Mouse (Mus musculus) embryonic fibroblast, embryonic 13.5 days (primary cell): ENCODE measurements around the gene Itgb1bp1. TPM values are rescaled to one million over a fixed set of nuclear protein-coding genes. Genes with fewer than 3 reads are reported as not detected.

Experiments used
- H3K27ac ChIP-seq: 2 replicates; pipeline ENCODE4 v1.5.1; 2012; ENCODE audit warnings: low read length, control low read depth, inconsistent platforms; ENCODE audit not compliant: insufficient read depth
- H3K4me1 ChIP-seq: 2 replicates; pipeline ENCODE4 v1.6.1; 2011; ENCODE audit warnings: low read length; ENCODE audit not compliant: control insufficient read depth, insufficient read depth
- H3K4me3 ChIP-seq: 2 replicates; pipeline ENCODE4 v1.5.1; 2011; ENCODE audit warnings: mild to moderate bottlenecking, control low read depth, low read length; ENCODE audit not compliant: insufficient read depth
- CTCF ChIP-seq: IDR thresholded peaks from 2 replicates; pipeline ENCODE4 v1.5.1; 2011; ENCODE audit warnings: mild to moderate bottlenecking, control low read depth, low read length, moderate library complexity, borderline replicate concordance; ENCODE audit not compliant: insufficient read depth
- POLR2A ChIP-seq: IDR thresholded peaks from 2 replicates; pipeline ENCODE4 v1.6.1; 2011; ENCODE audit warnings: low read depth, mild to moderate bottlenecking, control low read depth, low read length, moderate library complexity
- polyA plus RNA-seq: library from polyadenylated mRNA; stranded (reverse); fragments of >200 nt; gene quantifications from 2 replicates; pipeline ENCODE4 v1.2.4, GENCODE M21; 2011; ENCODE audit warnings: low read depth; ENCODE audit not compliant: missing spikeins, insufficient read length

The Itgb1bp1 gene
- polyA plus RNA-seq, 1 experiment = 53.9 TPM

DNA sequence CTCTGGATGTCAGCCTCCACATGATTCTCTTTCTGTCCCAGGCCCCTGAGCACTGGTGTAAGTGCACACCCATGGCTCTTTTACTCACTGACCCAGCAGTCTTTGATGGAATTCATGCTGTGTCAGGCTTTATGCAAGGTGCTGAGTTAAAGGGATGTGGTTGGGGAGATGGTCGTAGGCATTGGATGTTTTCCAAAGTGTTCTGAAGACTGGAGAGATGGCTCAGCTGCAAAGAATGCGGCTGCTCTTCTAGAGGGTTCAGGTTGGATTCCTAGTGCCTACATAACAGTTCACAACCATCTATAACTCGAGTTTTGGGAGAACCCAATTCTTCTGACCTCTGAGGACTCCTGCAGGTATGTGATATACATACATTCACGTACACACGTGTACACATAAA lies 78.7 kb downstream of the Itgb1bp1 start:
- H3K4me1 ChIP-seq = peaks cover 7% of the 10 kb centered on the region
- no peak overlapping the region for H3K27ac ChIP-seq
- no peak overlapping the region for H3K4me3 ChIP-seq
- no peak for TF ChIP-seq POLR2A
- no peak for TF ChIP-seq CTCF

DNA sequence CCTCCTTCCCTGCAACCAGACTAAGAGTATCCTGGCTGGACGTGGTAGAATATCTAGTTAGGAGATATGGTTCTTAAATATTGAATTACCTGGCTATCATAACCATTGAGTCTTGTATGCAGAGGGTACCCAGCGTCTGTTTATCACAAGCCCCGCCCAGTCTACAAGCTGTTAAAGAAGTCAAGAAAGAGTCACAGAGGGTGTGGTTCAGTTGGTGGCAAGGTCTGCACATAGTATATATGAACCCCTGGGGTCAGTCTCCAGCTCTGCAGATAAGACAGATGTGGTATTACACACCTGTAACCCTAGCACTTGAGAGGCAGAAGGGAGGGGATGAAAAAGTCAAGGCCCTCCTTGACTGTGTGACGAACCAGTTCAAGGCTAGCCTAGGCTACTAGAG lies 80.3 kb downstream of the Itgb1bp1 start:
- no peak overlapping the region for H3K27ac ChIP-seq
- peaks cover 7% of the 10 kb centered on the region for H3K4me1 ChIP-seq
- no peak overlapping the region for H3K4me3 ChIP-seq
- no peak for TF ChIP-seq CTCF
- no peak for TF ChIP-seq POLR2A

DNA sequence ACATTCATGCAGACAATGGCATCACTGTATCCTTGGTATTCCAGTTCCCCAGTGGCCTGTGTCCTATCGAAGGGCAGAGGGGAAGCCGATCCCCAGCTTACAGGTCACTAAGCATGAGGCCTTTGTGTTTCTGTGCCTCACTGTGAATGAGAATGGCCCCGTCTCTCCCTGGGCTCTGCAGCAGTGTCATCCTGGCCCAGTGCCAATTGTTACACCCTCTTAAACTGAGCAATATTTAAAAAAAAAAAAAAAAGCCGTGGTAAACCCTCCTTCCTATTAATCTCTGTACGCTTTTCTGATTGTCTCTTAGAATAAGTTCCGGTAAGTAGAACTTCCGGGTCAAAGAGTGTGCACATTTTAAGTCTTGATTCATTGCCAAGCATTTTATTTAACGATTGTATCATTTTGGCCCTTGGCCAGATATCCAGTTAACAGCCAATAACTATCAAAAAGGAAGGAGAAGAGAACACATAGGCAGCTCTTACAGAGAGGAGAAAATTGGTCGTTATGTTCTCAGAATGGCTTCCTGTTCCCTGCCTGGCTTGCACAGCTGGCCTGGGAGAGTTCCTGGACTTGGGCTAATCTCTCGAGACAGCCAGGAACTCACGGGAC lies 81.3 kb downstream of the Itgb1bp1 start:
- Histone ChIP-seq H3K4me1 (peaks cover 7% of the 10 kb centered on the region), H3K27ac (no peak overlapping the region), H3K4me3 (no peak overlapping the region)
- TF ChIP-seq POLR2A (no peak), CTCF (no peak)

DNA sequence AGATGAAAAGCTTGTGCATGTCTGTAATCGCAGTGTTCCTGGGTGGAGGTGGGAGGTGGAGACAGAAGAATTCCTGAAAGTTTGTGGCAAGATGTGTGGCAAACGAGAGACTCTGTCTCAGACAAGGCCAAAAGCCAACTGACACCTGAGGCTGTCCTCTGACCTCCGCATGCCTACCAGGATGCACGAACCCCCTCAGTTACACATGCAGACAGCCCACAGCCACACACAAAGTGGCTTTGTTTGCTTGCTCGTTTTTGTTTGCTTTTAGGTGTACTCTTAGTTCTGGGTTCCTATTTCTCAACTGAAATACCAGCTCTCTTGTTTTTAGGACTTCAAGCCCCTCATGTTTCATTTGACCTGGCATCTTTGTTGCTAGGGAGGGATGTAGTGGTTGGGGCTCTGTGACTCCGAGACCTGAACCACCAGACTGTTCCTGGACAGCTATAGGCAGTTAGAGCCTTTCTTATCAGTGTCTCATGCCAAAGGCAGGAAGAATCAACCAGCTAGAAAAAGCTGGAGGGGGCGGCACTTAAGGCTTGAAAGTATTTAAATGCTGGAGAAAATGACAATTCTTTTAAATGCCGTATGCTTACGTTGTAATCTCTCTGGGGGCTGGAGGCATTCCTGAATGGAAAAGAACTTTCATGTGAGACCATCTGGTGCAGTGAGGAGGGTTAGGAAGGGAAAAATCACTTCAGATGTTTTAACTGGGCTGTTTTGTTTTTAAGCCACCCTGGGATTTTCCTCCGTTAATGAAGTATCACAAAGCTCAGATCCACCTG lies 84.4 kb downstream of the Itgb1bp1 start:
- Histone ChIP-seq H3K4me1 (0 out of 2 replicates have a peak, but pooled peaks cover under 1% of the 10 kb centered on the region), H3K27ac (no peak overlapping the region), H3K4me3 (no peak overlapping the region)
- TF ChIP-seq CTCF = no peak
- no peak for TF ChIP-seq POLR2A

DNA sequence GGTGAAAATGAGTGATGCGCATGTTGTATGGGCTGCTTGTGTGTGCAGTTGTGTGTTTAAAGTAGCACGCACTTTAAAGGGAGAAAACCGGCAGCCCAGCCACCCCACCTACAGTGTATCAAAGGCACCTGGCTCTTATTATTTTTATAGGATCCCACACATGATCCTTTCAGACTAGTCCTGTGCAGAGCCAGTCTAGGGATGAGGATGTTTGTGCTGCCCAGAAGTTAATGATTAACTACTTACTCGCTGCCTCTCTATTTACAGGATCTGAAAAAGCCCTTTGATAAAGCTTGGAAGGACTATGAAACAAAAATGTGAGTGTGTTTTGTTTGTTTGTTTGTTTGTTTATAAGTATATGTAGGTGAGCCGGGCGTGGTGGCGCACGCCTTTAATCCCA lies 85.5 kb downstream of the Itgb1bp1 start:
- Histone ChIP-seq H3K4me3 (no peak overlapping the region), H3K4me1 (no peaks in the 10 kb centered on the region; the same call in 1 of the 2 replicates), H3K27ac (no peak overlapping the region)
- TF ChIP-seq POLR2A (no peak), CTCF (no peak)

- Histone ChIP-seq H3K4me1 (no peaks in the 10 kb centered on the region; the same call in 1 of the 2 replicates), H3K4me3 (no peak overlapping the region), H3K27ac (no peak overlapping the region)
- TF ChIP-seq POLR2A = no peak
- TF ChIP-seq CTCF = no peak
Measured at GRCm38 (mm10) chr12:21196420-21196819, 89.7 kb downstream of the Itgb1bp1 start.

DNA sequence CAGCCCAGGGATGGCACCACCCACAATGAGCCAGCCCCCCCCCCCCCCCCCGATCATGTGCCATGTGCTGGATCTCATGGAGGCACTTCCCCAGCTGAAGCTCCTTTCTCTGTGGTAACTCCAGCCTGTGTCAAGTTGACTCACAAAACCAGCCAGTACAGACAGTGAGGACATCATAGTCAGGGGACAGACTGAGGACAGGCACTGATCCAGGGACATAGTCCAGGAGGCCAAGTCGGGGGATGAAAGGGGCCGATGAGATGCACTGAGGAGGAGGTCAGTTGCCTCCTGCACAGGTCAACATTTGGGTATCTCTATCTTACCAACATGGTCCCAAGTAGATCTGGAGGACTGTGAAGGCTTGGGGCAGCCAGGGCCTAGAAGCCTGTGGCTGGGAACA lies 90.6 kb downstream of the Itgb1bp1 start:
- Histone ChIP-seq H3K4me3 (no peak overlapping the region), H3K27ac (no peak overlapping the region), H3K4me1 (no peaks in the 10 kb centered on the region; the same call in 1 of the 2 replicates)
- TF ChIP-seq CTCF (no peak), POLR2A (no peak)

GRCm38 (mm10) chr12:21191546-21191945 lies 94.5 kb downstream of the Itgb1bp1 start:
- H3K4me3 ChIP-seq = no peak overlapping the region
- TF ChIP-seq POLR2A = no peak
- no peak for TF ChIP-seq CTCF
- H3K27ac ChIP-seq = no peak overlapping the region
- H3K4me1 ChIP-seq = no peaks in the 10 kb centered on the region; the same call in 1 of the 2 replicates

Other genes with a start within 250 kb of the Itgb1bp1 start
- 53.3 and 55.8 TPM in 2 replicates for gene Cpsf3, start 893 bp downstream of the Itgb1bp1 start, polyA plus RNA-seq
- 35.6 and 50.2 TPM in 2 replicates for gene Iah1, start 30.1 kb upstream of the Itgb1bp1 start, polyA plus RNA-seq
- 48.8 and 59.9 TPM in 2 replicates for gene Adam17, start 87.3 kb upstream of the Itgb1bp1 start, polyA plus RNA-seq
- 272 and 295 TPM in 2 replicates for gene Ywhaq, start 131.4 kb upstream of the Itgb1bp1 start, polyA plus RNA-seq